Mouse (Mus musculus) heart, adult 2 months (tissue): Measurements from ENCODE around the gene C2cd2. TPM values are rescaled to one million over a fixed set of nuclear protein-coding genes. Genes with fewer than 3 reads are reported as not detected.

ENCODE experiments used
- DNase-seq, 2 experiments: peaks; one replicate each; pipeline ENCODE4 v3.0.0; 2021
- H3K27ac ChIP-seq: fragments of 200-600 bp; 2 replicates; pipeline ENCODE4 v1.8.1; 2022
- H3K27me3 ChIP-seq: fragments of 200-500 bp; 2 replicates; pipeline ENCODE4 v1.6.1; 2012; ENCODE audit warnings: mild to moderate bottlenecking, low read length, inconsistent platforms, mixed read lengths; ENCODE audit not compliant: control insufficient read depth, insufficient read depth
- H3K36me3 ChIP-seq: fragments of 200-500 bp; 2 replicates; pipeline ENCODE4 v1.6.1; 2012; ENCODE audit warnings: low read length, inconsistent platforms; ENCODE audit not compliant: control insufficient read depth, insufficient read depth
- H3K4me1 ChIP-seq: fragments of 200-500 bp; 2 replicates; pipeline ENCODE4 v1.6.1; 2011; ENCODE audit warnings: low read length; ENCODE audit not compliant: control insufficient read depth, insufficient read depth
- H3K4me3 ChIP-seq: fragments of 200-600 bp; 2 replicates; pipeline ENCODE4 v1.8.1; 2022
- H3K79me2 ChIP-seq: fragments of 200-500 bp; replicated peaks from 2 replicates; pipeline ENCODE4 v1.6.1; 2012; ENCODE audit warnings: mild to moderate bottlenecking, inconsistent platforms, low read length, moderate library complexity, mixed read lengths; ENCODE audit not compliant: control insufficient read depth, insufficient read depth
- H3K9ac ChIP-seq: fragments of 200-500 bp; 2 replicates; pipeline ENCODE4 v1.6.1; 2012; ENCODE audit warnings: low read depth, mild to moderate bottlenecking, control low read depth, inconsistent platforms, low read length, mixed read lengths
- CTCF ChIP-seq: fragments of 200-600 bp; IDR thresholded peaks from 2 replicates; pipeline ENCODE4 v1.8.1; 2022; ENCODE audit warnings: antibody characterized with exemption, mild to moderate bottlenecking, moderate library complexity
- EP300 ChIP-seq: fragments of 200-500 bp; IDR thresholded peaks from 2 replicates; pipeline ENCODE4 v1.6.1; 2011; ENCODE audit warnings: low read depth, low read length, control low read depth; ENCODE audit not compliant: insufficient read depth
- POLR2A ChIP-seq: fragments of 200-500 bp; IDR thresholded peaks from 2 replicates; pipeline ENCODE4 v1.6.1; 2011; ENCODE audit warnings: mild to moderate bottlenecking, low read depth, low read length, control low read depth; ENCODE audit not compliant: insufficient read depth
- WGBS: fragments of 180-500 bp; shearing (Covaris S2); methylation state at CpG from one replicate; pipeline ENCODE4 v1.1.7; 2018; 5-methylcytosine and 5-hydroxymethylcytosine counted together
- intact Hi-C: fragments of 180-260 bp; cut with DNase I; formaldehyde crosslinking; loops from one replicate; pipeline ENCODE4 v1.15.1; 2025
- polyA plus RNA-seq: library from polyadenylated mRNA; depleted of rRNA; stranded (reverse); fragments of >200 nt; gene quantifications from 2 replicates; pipeline ENCODE4 v1.2.3, GENCODE M21; 2012
- total RNA-seq, 2 experiments: library from RNA; stranded (reverse); gene quantifications; 2 replicates each; pipeline ENCODE4 v1.2.3; 2021

Gene C2cd2
- total and polyA plus RNA-seq, 3 experiments = 8.2 to 26.6 (median 19.7) TPM

DNA sequence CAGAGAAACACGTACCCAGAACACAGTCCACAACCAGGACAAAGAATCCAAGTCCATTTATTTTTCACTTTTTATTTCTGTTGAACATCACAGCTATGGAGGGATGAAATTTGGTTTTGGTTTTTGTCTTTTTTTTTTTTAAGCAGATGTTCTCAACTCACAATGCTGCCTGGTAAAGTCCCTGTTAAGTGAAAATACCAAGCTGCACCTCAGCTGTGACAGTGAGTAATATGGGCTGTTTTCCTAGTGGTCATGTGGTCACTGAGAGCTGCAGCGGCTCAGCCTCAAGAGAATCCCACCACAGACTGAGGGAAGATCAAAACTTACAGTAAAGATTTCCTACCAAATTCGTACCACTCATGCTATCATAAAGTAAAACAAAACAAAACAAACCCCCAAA lies 130.2 kb downstream of the C2cd2 start:
- Histone ChIP-seq H3K27me3 (no peaks in the 10 kb centered on the region), H3K36me3 (no peaks in the 10 kb centered on the region)
- 86% methylated on average over 3 of the region's 3 CpGs for WGBS

GRCm38 (mm10) chr16:97828207-97828606 lies 134.2 kb downstream of the C2cd2 start:
- Histone ChIP-seq H3K79me2 (no peaks in the 10 kb centered on the region), H3K36me3 (no peaks in the 10 kb centered on the region), H3K4me1 (no peaks in the 10 kb centered on the region), H3K4me3 (no peak overlapping the region), H3K9ac (no peak overlapping the region), H3K27ac (no peak overlapping the region), H3K27me3 (no peaks in the 10 kb centered on the region)
- TF ChIP-seq POLR2A (no peak), EP300 (no peak), CTCF (no peak)
- WGBS = 100% methylated on average over 1 of the region's 1 CpGs
- no peak for DNase-seq
- intact Hi-C loops = no loop called here

More for the DNA sequence above, 130.2 kb downstream of the C2cd2 start:
- no peak overlapping the region for H3K27ac ChIP-seq
- no peak overlapping the region for H3K4me3 ChIP-seq
- intact Hi-C loops = no loop called here
- no peaks in the 10 kb centered on the region for H3K4me1 ChIP-seq
- H3K9ac ChIP-seq = no peak overlapping the region
- H3K79me2 ChIP-seq = no peaks in the 10 kb centered on the region
- no peak for DNase-seq
- TF ChIP-seq EP300 (no peak), CTCF (no peak), POLR2A (no peak)

DNA sequence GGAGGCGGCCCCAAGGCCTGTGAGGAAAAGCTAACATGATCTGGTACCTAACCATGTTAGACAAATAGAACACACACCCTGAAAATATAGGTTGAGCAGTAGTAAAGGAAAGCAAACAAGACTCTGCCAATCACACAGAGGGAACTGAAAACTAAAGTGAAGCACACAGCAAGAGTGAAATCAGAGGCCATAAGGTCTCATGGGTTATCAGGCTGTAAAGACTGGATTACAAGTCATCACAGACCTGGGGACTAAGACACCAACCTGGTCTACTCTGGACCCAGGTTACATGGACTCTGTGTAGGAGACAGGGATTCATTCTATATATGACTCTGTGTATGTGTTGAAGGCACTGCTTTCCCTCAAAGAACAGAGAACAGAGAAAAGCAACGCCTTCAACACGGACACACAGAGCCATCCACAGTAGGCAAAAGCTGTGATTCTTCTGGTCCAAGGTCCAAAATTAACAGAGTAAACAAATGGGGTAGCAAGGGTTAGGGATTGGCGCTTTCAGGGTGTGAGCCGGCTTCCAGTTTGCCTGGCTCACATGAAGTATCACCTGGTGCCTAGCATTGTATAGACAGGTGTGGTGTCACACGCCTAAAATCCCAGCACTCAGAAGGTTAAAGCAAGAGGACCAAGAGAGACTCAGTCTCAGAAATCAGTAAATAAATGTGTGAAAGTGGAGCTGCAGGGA lies 138.9 kb downstream of the C2cd2 start:
- Histone ChIP-seq H3K27ac (no peak overlapping the region), H3K36me3 (no peaks in the 10 kb centered on the region; the same call in 1 of the 2 replicates), H3K9ac (no peak overlapping the region), H3K4me1 (peaks cover 2% of the 10 kb centered on the region; the same call in 1 of the 2 replicates), H3K4me3 (no peak overlapping the region), H3K27me3 (no peaks in the 10 kb centered on the region), H3K79me2 (no peaks in the 10 kb centered on the region)
- 98% methylated on average over 6 of the region's 6 CpGs for WGBS
- intact Hi-C loops = no loop called here
- no peak for TF ChIP-seq CTCF
- no peak for TF ChIP-seq EP300
- TF ChIP-seq POLR2A = no peak
- DNase-seq = no peak

DNA sequence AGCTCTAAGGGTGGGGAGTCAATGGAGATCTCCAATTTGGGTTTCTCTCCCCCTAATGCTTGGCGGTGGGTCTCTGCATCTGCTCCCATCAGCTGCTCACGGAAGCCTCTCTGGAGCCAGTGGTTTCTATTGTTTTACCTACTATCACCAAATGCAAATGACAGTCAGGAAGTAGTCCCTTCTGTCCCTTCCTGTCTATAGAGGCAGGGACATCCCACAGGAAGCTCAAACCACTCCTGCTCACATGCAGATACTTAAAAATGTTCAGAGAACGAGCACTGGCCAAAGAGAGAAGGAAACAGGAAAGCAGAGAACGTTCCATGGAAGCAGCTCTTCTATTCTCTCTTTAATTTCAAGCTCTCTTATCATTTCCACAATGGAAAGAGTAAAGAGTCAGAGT lies 142.9 kb downstream of the C2cd2 start:
- H3K27ac ChIP-seq = no peak overlapping the region
- H3K4me1 ChIP-seq = peaks cover 2% of the 10 kb centered on the region; the same call in 1 of the 2 replicates
- H3K4me3 ChIP-seq = no peak overlapping the region
- H3K79me2 ChIP-seq = no peaks in the 10 kb centered on the region
- 51% methylated on average over 4 of the region's 4 CpGs for WGBS
- TF ChIP-seq POLR2A = no peak
- H3K9ac ChIP-seq = no peak overlapping the region
- H3K27me3 ChIP-seq = no peaks in the 10 kb centered on the region
- DNase-seq = no peak
- intact Hi-C loops = no loop called here
- no peaks in the 10 kb centered on the region; the same call in 1 of the 2 replicates for H3K36me3 ChIP-seq

GRCm38 (mm10) chr16:97817414-97817813 lies 145.0 kb downstream of the C2cd2 start:
- no peak overlapping the region for H3K4me3 ChIP-seq
- WGBS = 92% methylated on average over 1 of the region's 1 CpGs
- no peak for DNase-seq
- H3K4me1 ChIP-seq = peaks cover 2% of the 10 kb centered on the region; the same call in 1 of the 2 replicates
- H3K79me2 ChIP-seq = no peaks in the 10 kb centered on the region
- no peak overlapping the region for H3K9ac ChIP-seq
- no peak for TF ChIP-seq EP300
- no peak for TF ChIP-seq CTCF
- TF ChIP-seq POLR2A = no peak
- no peaks in the 10 kb centered on the region; the same call in 1 of the 2 replicates for H3K36me3 ChIP-seq
- no peak overlapping the region for H3K27ac ChIP-seq
- intact Hi-C loops = no loop called here
- no peaks in the 10 kb centered on the region for H3K27me3 ChIP-seq

GRCm38 (mm10) chr16:97815269-97815668 lies 147.1 kb downstream of the C2cd2 start:
- Histone ChIP-seq H3K27ac (no peak overlapping the region), H3K36me3 (no peaks in the 10 kb centered on the region; the same call in 1 of the 2 replicates), H3K4me3 (no peak overlapping the region), H3K27me3 (no peaks in the 10 kb centered on the region), H3K79me2 (no peaks in the 10 kb centered on the region), H3K4me1 (peaks cover 2% of the 10 kb centered on the region; the same call in 1 of the 2 replicates), H3K9ac (no peak overlapping the region)
- TF ChIP-seq POLR2A = no peak
- no peak for TF ChIP-seq CTCF
- 81% methylated on average over 5 of the region's 5 CpGs for WGBS
- DNase-seq = no peak
- intact Hi-C loops = no loop called here
